Mouse (Mus musculus) kidney, adult 2 months (tissue): ENCODE results near the gene Iqsec3.

ENCODE experiments used
- CTCF ChIP-seq: fragments of 200-500 bp; conservative IDR thresholded peaks from 2 replicates; pipeline ENCODE4 v1.5.1; 2011; ENCODE audit warnings: low read depth, mild to moderate bottlenecking, control low read depth, low read length, moderate library complexity, mixed read lengths; ENCODE audit not compliant: insufficient read depth, insufficient read length
- POLR2A ChIP-seq: fragments of 200-500 bp; IDR thresholded peaks from one replicate; pipeline ENCODE4 v1.6.1; 2011; ENCODE audit warnings: low read depth, low read length, control low read depth

GRCm38 (mm10) chr6:121440696-121441220 lies 32.7 kb downstream of the Iqsec3 start:
- no peak for TF ChIP-seq CTCF
- no peak for TF ChIP-seq POLR2A
